Mouse (Mus musculus) hindbrain, embryonic 11.5 days (tissue): ENCODE data around the gene Tppp. TPM values are rescaled to one million over a fixed set of nuclear protein-coding genes. Genes with fewer than 3 reads are reported as not detected.
"Not testable (repeated sequence)": the region's sequence is repeated elsewhere in the genome, so short reads cannot be mapped to it uniquely, and the experiment has no call there.

Experiments used
- ATAC-seq: fragments of 200-750 bp; cut with Nextera tagmentation; 2 replicates; pipeline ENCODE4 v1.8.0; 2017; ENCODE audit warnings: mild to moderate bottlenecking, moderate TSS enrichment, moderate library complexity; ENCODE audit not compliant: low FRiP score
- DNase-seq: peaks from one replicate; pipeline ENCODE4 v3.0.0-alpha.2; 2015; ENCODE audit warnings: low spot score
- H3K27ac ChIP-seq: fragments of 300-500 bp; sonication (generic); 2 replicates; pipeline ENCODE4 v1.5.1; 2014; ENCODE audit warnings: mild to moderate bottlenecking, low read depth, low read length
- H3K27me3 ChIP-seq: fragments of 300-500 bp; sonication (generic); 2 replicates; pipeline ENCODE4 v1.6.1; 2014; ENCODE audit warnings: mild to moderate bottlenecking, low read length, moderate library complexity, mixed read lengths; ENCODE audit not compliant: control insufficient read depth, insufficient read depth
- H3K36me3 ChIP-seq: fragments of 300-500 bp; sonication (generic); 2 replicates; pipeline ENCODE4 v1.6.1; 2014; ENCODE audit warnings: mild to moderate bottlenecking, low read length, moderate library complexity, mixed read lengths; ENCODE audit not compliant: control insufficient read depth, insufficient read depth
- H3K4me1 ChIP-seq: fragments of 300-500 bp; sonication (generic); replicated peaks from 2 replicates; pipeline ENCODE4 v1.6.1; 2014; ENCODE audit warnings: low read length, mixed read lengths; ENCODE audit not compliant: control insufficient read depth, insufficient read depth
- H3K4me2 ChIP-seq: fragments of 300-500 bp; sonication (generic); replicated peaks from 2 replicates; pipeline ENCODE4 v1.6.1; 2014; ENCODE audit warnings: mild to moderate bottlenecking, low read depth, low read length
- H3K4me3 ChIP-seq: fragments of 300-500 bp; sonication (generic); 2 replicates; pipeline ENCODE4 v1.5.1; 2014; ENCODE audit warnings: low read depth, low read length
- H3K9ac ChIP-seq: fragments of 300-500 bp; sonication (generic); 2 replicates; pipeline ENCODE4 v1.6.1; 2014; ENCODE audit warnings: low read depth, low read length
- H3K9me3 ChIP-seq: fragments of 300-500 bp; sonication (generic); 2 replicates; pipeline ENCODE4 v1.6.1; 2016; ENCODE audit warnings: low read length; ENCODE audit not compliant: control insufficient read depth
- WGBS: fragments of 180-500 bp; shearing (Covaris S2); extraction: QIAGEN DNeasy Blood & Tissue Kit; methylation state at CpG from one replicate; pipeline ENCODE4 v1.1.7; 2014; 5-methylcytosine and 5-hydroxymethylcytosine counted together
- polyA plus RNA-seq: library from polyadenylated mRNA; unstranded; fragments of >200 nt; fragmentation: Nextera tagmentation; extraction: Ambion mirVana; gene quantifications from 2 replicates; pipeline ENCODE4 v1.2.1, GENCODE M21; 2014

Tppp gene
- polyA plus RNA-seq, 1 experiment from 2014 or later = 4.9 TPM

- Histone ChIP-seq H3K36me3 (no peaks in the 10 kb centered on the region), H3K27ac (no peak overlapping the region), H3K9ac (no peak overlapping the region), H3K9me3 (no peaks in the 10 kb centered on the region), H3K4me3 (no peak overlapping the region), H3K27me3 (no peaks in the 10 kb centered on the region), H3K4me2 (no peak overlapping the region), H3K4me1 (no peaks in the 10 kb centered on the region)
- WGBS = 79% methylated on average over 1 of the region's 1 CpGs
- DNase-seq (no peak), ATAC-seq (no peak)
Observed at GRCm38 (mm10) chr13:74063340-74064050, 54.3 kb downstream of the Tppp start.

GRCm38 (mm10) chr13:74066576-74066975 is 57.4 kb downstream of the Tppp start:
- Histone ChIP-seq H3K36me3 (no peaks in the 10 kb centered on the region), H3K9me3 (no peaks in the 10 kb centered on the region), H3K27me3 (no peaks in the 10 kb centered on the region), H3K4me3 (no peak overlapping the region), H3K4me2 (no peak overlapping the region), H3K4me1 (no peaks in the 10 kb centered on the region), H3K27ac (no peak overlapping the region), H3K9ac (no peak overlapping the region)
- WGBS = 94% methylated on average over 1 of the region's 1 CpGs
- ATAC-seq = no peak
- no peak for DNase-seq

- H3K36me3 ChIP-seq, H3K9me3 ChIP-seq, H3K4me2 ChIP-seq, H3K4me3 ChIP-seq, H3K27me3 ChIP-seq, H3K4me1 ChIP-seq, ATAC-seq, DNase-seq, H3K9ac ChIP-seq, H3K27ac ChIP-seq: not testable (repeated sequence)
- WGBS = 83% methylated on average over 1 of the region's 1 CpGs
Observed at GRCm38 (mm10) chr13:74071244-74071643, 62.0 kb downstream of the Tppp start.

GRCm38 (mm10) chr13:74071714-74072113 is 62.5 kb downstream of the Tppp start:
- WGBS = 73% methylated on average over 3 of the region's 3 CpGs
- no peak for DNase-seq

GRCm38 (mm10) chr13:74073369-74073768 is 64.2 kb downstream of the Tppp start:
- DNase-seq (no peak), ATAC-seq (no peak)
- no peak overlapping the region for H3K27ac ChIP-seq
- 90% methylated on average over 7 of the region's 7 CpGs for WGBS
- H3K27me3 ChIP-seq = no peaks in the 10 kb centered on the region
- H3K4me2 ChIP-seq = no peak overlapping the region
- no peak overlapping the region for H3K4me3 ChIP-seq
- H3K36me3 ChIP-seq = no peaks in the 10 kb centered on the region
- no peaks in the 10 kb centered on the region for H3K4me1 ChIP-seq
- H3K9me3 ChIP-seq = no peaks in the 10 kb centered on the region
- H3K9ac ChIP-seq = no peak overlapping the region

More at GRCm38 (mm10) chr13:74071714-74072113, 62.5 kb downstream of the Tppp start:
- H3K36me3 ChIP-seq = no peaks in the 10 kb centered on the region
- no peak for ATAC-seq
- H3K9ac ChIP-seq = no peak overlapping the region
- H3K4me1 ChIP-seq = no peaks in the 10 kb centered on the region
- no peak overlapping the region for H3K4me3 ChIP-seq
- no peaks in the 10 kb centered on the region for H3K27me3 ChIP-seq
- no peaks in the 10 kb centered on the region for H3K9me3 ChIP-seq
- H3K4me2 ChIP-seq = no peak overlapping the region
- no peak overlapping the region for H3K27ac ChIP-seq

Other genes starting within 250 kb of the Tppp start
- 14.7 TPM in 2 replicates for gene Nkd2, start 161.8 kb upstream of the Tppp start, polyA plus RNA-seq
- gene Trip13, start 71.6 kb upstream of the Tppp start, polyA plus RNA-seq = 40.1 and 49.5 TPM in 2 replicates
- gene Brd9, start 71.6 kb upstream of the Tppp start, polyA plus RNA-seq = 76.7 and 77.5 TPM in 2 replicates
- not detected in 2 replicates for gene Zdhhc11, start 45.6 kb upstream of the Tppp start, polyA plus RNA-seq
- gene Cep72, start 52.9 kb downstream of the Tppp start, polyA plus RNA-seq = 18.3 and 20.3 TPM in 2 replicates
- not detected in 2 replicates for gene Slc9a3, start 112.0 kb downstream of the Tppp start, polyA plus RNA-seq
- gene Exoc3, start 199.3 kb downstream of the Tppp start, polyA plus RNA-seq = 82.2 and 82.7 TPM in 2 replicates